Mouse (Mus musculus): ENCODE measurements around the gene Myh8. TPM values are rescaled to one million over a fixed set of nuclear protein-coding genes. Genes with fewer than 3 reads are reported as not detected.

Myh8 gene
- total RNA-seq, 1 experiment: 0.09 TPM

- Histone ChIP-seq H3K9ac (ENCODE audit: insufficient read depth, low read depth, low read length, poor library complexity, severe bottlenecking) (no peak overlapping the region), H3K4me1 (ENCODE audit: control insufficient read depth in 2 of 2, insufficient read depth in 2 of 2, low read length in 2 of 2, poor library complexity in 1 of 2) (no peaks in the 10 kb centered on the region), H3K9me3 (ENCODE audit: control insufficient read depth, insufficient read depth, low read depth, low read length) (no peaks in the 10 kb centered on the region), H3K36me3 (ENCODE audit: control insufficient read depth, insufficient read depth, low read length, poor library complexity, severe bottlenecking) (no peaks in the 10 kb centered on the region), H3K27ac (ENCODE audit: insufficient read depth, low read depth, low read length, poor library complexity, severe bottlenecking) (no peak overlapping the region), H3K4me3 (ENCODE audit: insufficient read depth in 1 of 2, low read depth in 1 of 2, low read length in 2 of 2, poor library complexity in 1 of 2, severe bottlenecking in 1 of 2) (no peak overlapping the region)
- no peak for DNase-seq (ENCODE audit: low read depth, low spot score)
- in situ Hi-C loops (cut with MboI; ENCODE audit: low sequenced_read_pairs in 2 of 2, unreplicated experiment in 2 of 2): loop anchor here in 1 of 2 experiments (10.0 kb wide), 1 partner anchor 243 kb away; no protein-coding TSS in a partner anchor
- TF ChIP-seq ZNF384 (IDR thresholded peaks at IDR 0.05; ENCODE audit: low read depth, low read length) (no peak), CHD2 (IDR thresholded peaks at IDR 0.05; ENCODE audit: low read depth, low read length) (no peak), MAFK (IDR thresholded peaks at IDR 0.05; ENCODE audit: insufficient read depth, low read depth, low read length) (no peak), HCFC1 (IDR thresholded peaks at IDR 0.05; ENCODE audit: borderline replicate concordance, insufficient read depth, low read length) (no peak), ZC3H11A (IDR thresholded peaks at IDR 0.05; ENCODE audit: borderline replicate concordance, low read depth, low read length) (no peak)
Observed at GRCm38 (mm10) chr11:67358031-67358430, 81.1 kb downstream of the Myh8 start.

Other genes with a start within 250 kb of the Myh8 start
- gene Adprm, start 224.5 kb upstream of the Myh8 start, total RNA-seq (2012; rRNA removed): 25.4 and 27.3 TPM in 2 replicates
- gene Sco1, start 224.5 kb upstream of the Myh8 start, total RNA-seq (2012; rRNA removed): 33.6 and 35.9 TPM in 2 replicates
- gene Myh3, start 198.8 kb upstream of the Myh8 start, total RNA-seq (2012; rRNA removed): 1.3 and 1.5 TPM in 2 replicates
- not detected in 2 replicates for gene Myh2, start 106.1 kb upstream of the Myh8 start, total RNA-seq (2012; rRNA removed)
- 0.09 TPM in 1 of 2 replicates, not detected in the other for gene Myh1, start 77.1 kb upstream of the Myh8 start, total RNA-seq (2012; rRNA removed)
- gene Myh4, start 39.1 kb upstream of the Myh8 start, total RNA-seq (2012; rRNA removed): 0.09 and 0.11 TPM in 2 replicates
- 7.7 and 13.7 TPM in 2 replicates for gene Myh13, start 44.5 kb downstream of the Myh8 start, total RNA-seq (2012; rRNA removed)
- 2.0 and 2.4 TPM in 2 replicates for gene Gas7, start 178.3 kb downstream of the Myh8 start, total RNA-seq (2012; rRNA removed)

Measured in ES-E14 (cell line).